Mouse (Mus musculus) thymus, postnatal 36 days (tissue): ENCODE measurements at regions not wholly inside any gene's neighbourhood (a gene's known extent, or its start where the extent isn't known, plus 50 kb on each side); places are given as distances from the start of the nearest gene placed in this dataset.
"Not testable (repeated sequence)": the region's sequence is repeated elsewhere in the genome, so short reads cannot be mapped to it uniquely, and the experiment has no call there.

Source experiments
- DNase-seq, 2 experiments: peaks; one replicate each; pipeline ENCODE4 v3.0.0; 2022; ENCODE audit warnings: mixed read lengths in 2 of 2

DNA sequence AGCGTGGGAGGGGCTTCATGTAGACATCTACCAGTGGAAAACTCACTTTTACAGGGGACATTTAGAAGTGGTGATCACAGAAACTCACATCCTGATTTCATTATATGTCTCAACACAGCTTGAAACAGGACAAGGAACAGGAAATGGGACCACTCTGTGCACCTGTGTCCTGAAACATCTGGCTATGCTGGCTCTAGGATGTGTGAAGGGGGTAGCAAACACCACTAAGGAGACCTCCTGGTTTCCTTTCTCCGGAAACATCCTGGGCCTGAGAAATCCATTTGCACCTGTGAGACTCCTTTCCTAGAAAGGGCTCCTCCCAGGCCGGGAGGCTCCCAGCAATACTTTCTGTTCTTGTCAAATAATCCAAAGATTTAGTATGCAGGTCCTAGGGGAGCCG lies 167.1 kb downstream of the Opa1 start:
- no peak for DNase-seq

GRCm38 (mm10) chr16:29749167-29749566 lies 170.0 kb downstream of the Opa1 start:
- no peak for DNase-seq

DNA sequence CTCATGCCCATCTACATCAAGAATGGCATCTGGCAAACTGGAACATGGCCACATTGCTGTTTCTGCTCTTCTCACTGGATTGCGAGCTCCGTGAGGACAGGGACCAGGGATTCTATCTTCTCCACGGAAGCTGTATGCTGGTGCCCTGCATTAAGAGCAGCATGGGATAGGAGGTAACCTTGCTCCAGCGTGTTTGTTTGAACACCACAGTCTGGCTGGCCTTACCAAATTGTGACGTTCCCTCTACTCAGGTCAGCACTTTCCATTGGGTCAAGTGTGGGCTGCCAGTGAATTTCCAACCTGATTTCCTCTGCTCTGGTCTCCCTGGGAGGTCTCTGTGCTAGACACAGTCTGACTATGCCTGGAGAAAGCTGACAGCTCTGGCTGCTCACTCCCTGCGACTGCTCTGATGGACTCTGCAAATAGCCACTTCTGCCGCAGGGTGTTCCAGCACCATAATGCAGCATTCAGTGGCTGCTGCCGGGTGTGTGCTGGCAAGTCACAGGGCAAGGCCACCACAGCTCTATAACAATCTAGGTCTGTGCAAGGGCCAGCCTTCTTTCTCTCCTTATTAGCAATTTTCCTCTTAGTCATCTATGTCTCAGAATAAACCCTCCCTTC lies 175.6 kb downstream of the Opa1 start:
- no peak for DNase-seq

DNA sequence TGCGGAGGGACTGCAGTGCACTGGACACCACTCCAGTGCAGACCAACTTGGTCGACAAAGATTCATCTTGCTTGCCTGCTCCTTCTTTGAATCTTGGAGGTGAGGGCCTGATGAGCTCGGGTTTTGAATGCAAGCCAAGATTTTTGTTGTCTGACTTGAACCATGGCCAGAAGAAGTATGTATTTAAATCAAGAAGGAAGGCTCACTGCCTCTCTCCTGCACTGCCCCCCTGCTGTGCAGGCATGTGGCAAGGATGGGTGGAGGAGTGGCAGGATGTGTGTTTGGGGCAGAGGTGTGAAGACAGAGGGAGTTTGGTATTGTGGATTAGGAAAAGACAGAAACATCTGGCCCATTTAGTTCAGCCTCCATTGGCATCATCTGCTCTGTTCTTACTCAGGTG lies 179.1 kb downstream of the Opa1 start:
- no peak for DNase-seq

GRCm38 (mm10) chr16:29759416-29759815 lies 180.3 kb downstream of the Opa1 start:
- no peak for DNase-seq

DNA sequence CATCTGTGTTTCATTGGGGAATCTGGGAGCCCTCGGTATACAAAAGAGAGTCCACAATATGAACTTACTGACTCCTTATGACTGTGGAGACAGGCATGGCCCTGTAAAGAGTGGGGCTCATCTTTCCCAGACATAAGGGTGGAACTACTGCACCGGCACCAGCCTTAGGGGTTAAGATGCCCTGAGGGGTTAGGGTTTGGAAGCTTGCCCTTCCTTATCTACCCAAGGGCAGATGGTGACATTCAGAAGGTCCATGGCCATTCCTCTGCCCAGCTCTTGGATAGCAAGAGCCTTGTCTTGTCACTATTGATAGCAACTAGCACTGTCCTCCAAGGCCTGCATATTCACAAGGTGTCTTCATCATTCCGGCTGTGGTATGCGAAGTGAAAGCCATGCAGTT lies 181.5 kb downstream of the Opa1 start:
- no peak for DNase-seq

DNA sequence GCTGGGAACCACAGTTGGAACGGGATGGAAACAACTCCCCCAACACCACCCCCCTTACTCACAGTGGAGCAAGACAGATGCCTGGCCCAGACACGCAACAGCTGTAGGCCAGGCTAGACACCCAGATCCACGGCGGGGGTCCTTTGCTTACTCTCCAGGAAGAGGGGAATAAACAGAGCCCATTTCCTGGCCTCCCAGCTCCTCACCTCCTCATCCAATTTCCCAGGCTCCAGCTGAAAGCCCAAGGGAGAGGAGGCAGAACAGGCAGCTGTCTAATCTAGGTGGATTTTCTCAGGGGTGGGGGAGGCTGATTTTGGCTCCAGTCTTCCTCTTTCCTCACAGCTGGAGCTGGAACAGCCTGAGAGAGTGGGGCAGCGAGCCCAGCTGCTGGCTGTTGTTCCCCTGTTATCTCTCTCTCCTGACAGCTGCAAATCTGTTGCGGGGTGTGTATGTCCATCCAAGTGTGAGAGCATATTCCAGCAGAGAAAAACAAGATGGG lies 182.7 kb downstream of the Opa1 start:
- no peak for DNase-seq

DNA sequence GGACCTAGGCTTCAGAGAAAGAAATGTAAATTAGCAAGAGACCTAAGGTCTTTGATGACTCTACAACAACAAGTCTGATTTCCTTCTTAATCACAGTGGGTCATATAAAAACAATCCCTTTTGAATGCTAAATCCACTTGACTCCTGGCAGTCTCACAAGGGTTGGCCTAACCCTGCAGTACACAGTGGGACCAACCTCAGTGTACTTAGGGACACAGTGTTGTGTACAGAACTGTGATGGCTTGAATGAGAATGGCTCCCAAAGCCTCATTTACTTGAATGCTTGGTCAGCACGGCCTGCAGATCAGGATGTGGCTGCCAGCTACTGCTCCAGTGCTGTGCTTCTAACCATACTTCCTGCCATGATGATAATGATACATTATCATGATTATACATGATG lies 185.2 kb downstream of the Opa1 start:
- DNase-seq = no peak

GRCm38 (mm10) chr16:29765801-29766200 lies 186.7 kb downstream of the Opa1 start:
- DNase-seq = not testable (repeated sequence)

DNA sequence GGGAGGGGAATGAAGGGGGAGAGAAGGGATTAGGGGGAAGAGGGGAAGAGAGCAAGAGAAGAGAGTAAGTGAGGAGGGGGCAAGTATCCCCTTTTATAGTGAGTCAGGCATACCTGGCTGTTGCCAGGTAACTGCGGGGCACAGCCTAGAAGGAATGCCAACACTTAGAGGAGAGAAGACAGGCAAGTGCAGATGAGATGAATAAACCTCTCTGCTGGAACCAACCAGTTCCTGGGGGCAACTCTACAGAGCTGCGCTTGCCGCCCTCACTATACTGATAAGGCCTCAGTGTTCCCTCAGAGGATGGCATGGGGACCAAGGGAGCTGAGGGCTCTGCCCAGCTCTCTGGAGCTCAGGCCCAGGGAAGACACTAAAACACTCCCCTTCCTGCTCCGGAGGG lies 192.2 kb downstream of the Opa1 start:
- no peak for DNase-seq

DNA sequence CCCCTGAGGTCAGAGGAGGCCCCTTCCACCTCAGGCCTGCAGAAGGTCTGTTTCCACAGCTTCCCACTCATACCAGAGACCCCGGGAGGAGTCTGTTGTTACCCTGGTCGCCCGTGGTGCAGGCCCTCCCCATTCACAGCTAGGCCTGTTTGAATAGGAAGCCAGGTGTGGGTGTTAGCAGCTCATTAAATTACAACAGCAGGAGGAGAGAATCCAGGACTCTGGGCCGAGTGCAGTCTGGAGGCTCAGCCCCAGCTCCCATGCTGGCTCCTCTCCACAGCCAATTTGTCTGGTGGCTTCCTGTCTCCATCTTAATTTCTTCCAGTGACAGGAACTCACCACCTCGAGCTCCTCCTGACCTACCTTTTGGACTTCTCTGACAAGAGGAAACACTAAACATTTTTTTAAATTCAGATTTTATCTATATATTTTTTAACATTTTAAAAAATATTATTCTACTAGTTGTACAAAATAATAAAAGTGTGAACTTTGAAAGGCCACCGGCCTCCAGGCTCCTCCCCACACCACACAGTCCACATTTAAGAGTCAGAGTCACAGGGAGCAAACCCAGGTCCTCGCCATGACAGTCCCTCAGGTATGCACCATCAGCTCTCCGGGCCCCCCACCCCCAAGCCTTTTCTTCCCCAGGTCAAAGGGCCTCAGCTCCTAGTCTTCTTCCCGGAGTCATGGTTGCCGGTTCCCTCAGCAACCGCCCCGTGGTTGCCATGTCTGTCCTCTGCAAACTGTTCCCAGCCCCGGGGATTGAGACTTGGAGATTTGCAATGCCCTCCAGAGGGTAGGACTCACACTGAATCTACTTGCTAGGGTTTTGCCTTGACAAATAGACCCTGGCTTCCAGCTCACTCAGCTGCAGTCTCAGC lies 192.8 kb downstream of the Opa1 start:
- DNase-seq = no peak

GRCm38 (mm10) chr16:29772609-29772988 lies 193.5 kb downstream of the Opa1 start:
- DNase-seq = no peak

DNA sequence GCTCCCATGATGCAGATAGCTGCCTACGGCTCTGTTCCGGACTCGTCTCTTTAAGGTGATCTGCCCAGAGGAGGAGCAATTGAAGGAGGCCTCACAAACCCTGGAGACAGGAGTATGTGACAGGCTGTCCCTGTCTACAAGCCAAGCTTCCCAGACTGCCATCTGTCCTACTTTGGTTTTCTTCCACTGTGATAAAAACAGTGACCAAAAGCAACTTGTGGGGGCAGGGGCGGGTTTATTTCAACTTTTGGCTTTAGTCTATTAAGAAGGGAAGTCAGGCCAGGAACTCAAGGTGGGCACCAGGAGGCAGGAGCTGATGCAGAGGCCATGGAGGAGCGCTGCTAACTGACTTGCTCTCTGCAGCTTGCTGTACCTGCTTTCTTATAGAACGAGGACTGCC lies 193.9 kb downstream of the Opa1 start:
- no peak for DNase-seq

- no peak for DNase-seq
Observed at GRCm38 (mm10) chr16:29774949-29775348, 195.8 kb downstream of the Opa1 start.

DNA sequence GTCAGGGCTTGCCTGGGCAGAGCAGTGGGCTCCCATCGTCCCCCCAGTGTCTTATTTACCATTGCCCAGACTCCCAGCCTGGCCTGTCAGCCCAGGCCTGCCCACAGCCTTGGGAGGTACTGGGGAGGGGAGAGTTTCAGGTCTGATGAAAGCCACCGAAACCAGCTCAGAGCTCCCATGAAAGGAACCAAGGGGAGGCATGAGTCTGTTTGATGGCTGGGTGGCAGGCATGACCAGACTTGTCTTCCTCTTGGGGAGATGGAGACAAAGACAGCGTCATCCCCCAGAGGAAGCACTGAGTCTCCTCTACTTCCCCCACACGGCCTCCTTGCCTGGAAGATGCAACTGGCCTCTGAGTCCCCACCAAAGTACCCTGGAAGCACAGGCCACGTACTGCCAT lies 196.7 kb downstream of the Opa1 start:
- no peak for DNase-seq

GRCm38 (mm10) chr16:29782441-29782840 lies 203.3 kb downstream of the Opa1 start:
- DNase-seq = peak in 1 of 2 experiments; percentile 16

GRCm38 (mm10) chr16:29785114-29785513 lies 206.0 kb downstream of the Opa1 start:
- DNase-seq = no peak

DNA sequence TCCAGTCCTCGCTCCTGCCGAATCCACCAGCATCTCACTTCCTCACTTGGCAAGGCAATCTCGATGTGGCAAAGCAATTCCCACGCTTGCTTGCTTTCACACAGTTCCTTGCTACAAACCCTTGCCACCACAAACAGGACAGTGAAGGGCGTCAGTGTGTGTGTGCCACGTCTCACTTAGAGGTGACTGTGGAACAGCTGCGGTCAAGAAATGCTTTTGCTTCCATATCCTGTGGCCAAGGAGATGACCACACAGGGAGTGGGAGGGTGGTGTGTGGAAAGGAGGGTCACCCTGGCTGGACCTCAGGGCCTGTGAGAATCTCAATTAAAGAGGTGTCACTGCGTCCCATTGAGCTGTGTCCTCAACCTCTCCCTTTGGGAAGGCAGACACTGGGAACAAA lies 207.4 kb downstream of the Opa1 start:
- DNase-seq = no peak

DNA sequence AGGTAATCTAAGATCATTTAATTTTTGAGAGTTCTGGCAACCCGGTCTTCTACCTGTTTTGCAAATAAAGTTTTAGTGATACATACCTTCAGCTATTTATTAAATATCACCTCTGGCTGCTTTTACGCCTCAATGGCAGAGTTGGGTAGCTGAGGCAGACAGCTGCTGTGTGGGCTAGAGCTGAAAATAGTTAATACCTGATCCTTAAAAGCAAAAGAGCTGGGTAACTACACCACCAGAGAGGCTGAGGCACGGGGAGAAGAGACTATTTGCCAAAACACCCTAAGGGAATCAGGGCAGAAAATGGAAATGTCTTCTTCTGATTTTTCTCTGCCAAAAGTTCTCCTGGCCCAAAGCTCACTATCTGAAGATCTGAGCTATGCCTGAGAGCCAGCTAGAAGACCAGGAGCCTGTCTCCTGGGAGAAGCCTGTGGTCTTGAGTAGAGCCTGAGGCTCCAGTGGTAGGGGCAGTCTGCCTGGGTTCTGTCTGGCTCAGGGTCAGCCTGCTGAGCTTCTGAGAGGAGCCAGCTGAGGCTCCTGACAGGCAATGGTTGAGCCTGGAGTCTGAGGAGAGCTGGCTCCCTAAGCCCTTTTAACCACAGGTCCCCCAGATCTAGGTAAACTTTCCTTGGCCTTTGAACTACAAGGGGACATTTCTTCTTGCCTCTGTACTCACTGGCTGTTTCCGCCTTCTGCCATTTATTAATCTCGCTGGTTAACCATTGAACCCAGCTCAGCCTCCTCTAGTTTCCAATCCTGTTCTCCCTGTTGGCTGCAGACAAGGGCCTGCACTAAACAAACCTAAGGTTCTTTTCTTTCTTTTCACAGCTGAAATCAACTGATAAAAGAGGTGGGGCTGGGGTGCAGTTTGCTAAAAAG lies 208.7 kb downstream of the Opa1 start:
- no peak for DNase-seq

GRCm38 (mm10) chr16:29790064-29790463 lies 210.9 kb downstream of the Opa1 start:
- no peak for DNase-seq

DNA sequence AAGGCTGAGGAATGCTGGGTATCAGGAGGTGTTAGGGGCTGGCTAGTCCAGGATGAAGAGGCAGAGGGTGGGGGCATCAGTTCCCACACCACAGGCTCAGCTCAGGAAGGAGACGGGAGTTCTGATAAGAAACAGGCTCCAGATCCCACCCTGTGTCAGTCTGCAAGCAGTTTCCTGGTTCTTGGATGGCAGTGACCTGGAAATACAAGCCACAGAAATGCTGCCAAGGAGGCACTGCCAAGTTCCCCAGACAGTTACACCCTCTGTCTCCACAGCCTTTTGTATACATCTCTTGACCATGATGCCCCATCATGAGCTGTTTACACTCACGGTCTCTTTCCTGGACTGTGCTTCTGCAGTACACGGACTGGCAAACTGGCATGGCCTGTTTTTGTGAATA lies 220.1 kb downstream of the Opa1 start:
- no peak for DNase-seq

DNA sequence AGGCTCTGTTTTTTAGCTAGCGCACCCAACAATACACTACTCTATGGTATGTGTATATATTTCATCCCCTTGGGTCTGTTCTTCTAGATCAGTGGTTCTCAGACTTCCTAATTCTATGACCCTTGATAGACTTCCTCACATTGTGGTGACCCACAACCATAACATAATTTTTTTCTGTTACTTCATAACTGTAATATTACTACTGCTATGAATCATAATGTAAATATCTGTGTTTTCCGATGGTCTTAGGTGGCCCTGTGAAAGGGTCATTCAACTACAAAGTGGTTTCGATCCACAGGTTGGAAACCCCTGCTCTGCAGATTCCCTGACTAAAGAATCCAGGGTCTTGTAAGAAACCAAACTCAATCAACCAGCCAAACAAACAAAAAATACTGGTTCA lies 220.8 kb downstream of the Opa1 start:
- no peak for DNase-seq

DNA sequence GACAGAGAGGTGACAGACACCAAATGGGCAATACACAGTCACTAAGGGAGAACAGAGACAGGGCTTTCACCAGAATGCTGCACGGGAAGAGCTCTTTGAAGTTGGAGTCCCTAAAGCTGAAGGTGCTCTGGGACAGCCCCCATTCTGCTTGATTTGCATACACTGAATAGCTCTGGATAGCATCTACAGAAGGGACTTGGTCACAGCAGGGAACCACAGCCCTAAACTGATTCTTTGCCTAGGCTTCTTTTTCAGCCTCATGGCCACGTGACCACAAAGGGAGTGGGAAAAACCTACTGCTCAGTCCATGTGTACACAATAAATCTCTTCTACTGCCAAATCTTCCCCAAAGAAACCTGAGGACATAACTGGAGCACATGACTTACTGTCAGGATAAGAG lies 221.3 kb downstream of the Opa1 start:
- DNase-seq = no peak
